Mouse (Mus musculus) midbrain, embryonic 12.5 days (tissue): ENCODE results near the gene Tox3. TPM values are rescaled to one million over a fixed set of nuclear protein-coding genes. Genes with fewer than 3 reads are reported as not detected.

ENCODE experiments used
- ATAC-seq: fragments of 200-750 bp; cut with Nextera tagmentation; 2 replicates; pipeline ENCODE4 v1.8.0; 2017; ENCODE audit warnings: low read depth, moderate TSS enrichment, moderate library complexity; ENCODE audit not compliant: low FRiP score
- H3K27ac ChIP-seq: fragments of 300-500 bp; sonication (generic); replicated peaks from 2 replicates; pipeline ENCODE4 v1.5.1; 2016; ENCODE audit warnings: mild to moderate bottlenecking
- H3K27me3 ChIP-seq: fragments of 300-500 bp; sonication (generic); 2 replicates; pipeline ENCODE4 v1.6.1; 2016; ENCODE audit warnings: mild to moderate bottlenecking
- H3K36me3 ChIP-seq: fragments of 300-500 bp; sonication (generic); 2 replicates; pipeline ENCODE4 v1.6.1; 2016
- H3K4me1 ChIP-seq: fragments of 300-500 bp; sonication (generic); 2 replicates; pipeline ENCODE4 v1.6.1; 2016
- H3K4me2 ChIP-seq: fragments of 300-500 bp; sonication (generic); replicated peaks from 2 replicates; pipeline ENCODE4 v1.6.1; 2016; ENCODE audit warnings: mild to moderate bottlenecking, moderate library complexity
- H3K4me3 ChIP-seq: fragments of 300-500 bp; sonication (generic); 2 replicates; pipeline ENCODE4 v1.5.1; 2016; ENCODE audit warnings: mild to moderate bottlenecking
- H3K9ac ChIP-seq: fragments of 300-500 bp; sonication (generic); replicated peaks from 2 replicates; pipeline ENCODE4 v1.6.1; 2016; ENCODE audit warnings: mild to moderate bottlenecking, moderate library complexity
- H3K9me3 ChIP-seq: fragments of 300-500 bp; sonication (generic); 2 replicates; pipeline ENCODE4 v1.6.1; 2016; ENCODE audit warnings: mild to moderate bottlenecking
- WGBS: fragments of 180-500 bp; shearing (Covaris S2); methylation state at CpG from one replicate; pipeline ENCODE4 v1.1.7; 2016; 5-methylcytosine and 5-hydroxymethylcytosine counted together
- polyA plus RNA-seq: library from polyadenylated mRNA; unstranded; fragments of >200 nt; fragmentation: Nextera tagmentation; extraction: Ambion mirVana; gene quantifications from 2 replicates; pipeline ENCODE4 v1.2.1, GENCODE M21; 2016

Tox3 gene
- 61.5 and 69.7 TPM in 2 replicates for polyA plus RNA-seq

DNA sequence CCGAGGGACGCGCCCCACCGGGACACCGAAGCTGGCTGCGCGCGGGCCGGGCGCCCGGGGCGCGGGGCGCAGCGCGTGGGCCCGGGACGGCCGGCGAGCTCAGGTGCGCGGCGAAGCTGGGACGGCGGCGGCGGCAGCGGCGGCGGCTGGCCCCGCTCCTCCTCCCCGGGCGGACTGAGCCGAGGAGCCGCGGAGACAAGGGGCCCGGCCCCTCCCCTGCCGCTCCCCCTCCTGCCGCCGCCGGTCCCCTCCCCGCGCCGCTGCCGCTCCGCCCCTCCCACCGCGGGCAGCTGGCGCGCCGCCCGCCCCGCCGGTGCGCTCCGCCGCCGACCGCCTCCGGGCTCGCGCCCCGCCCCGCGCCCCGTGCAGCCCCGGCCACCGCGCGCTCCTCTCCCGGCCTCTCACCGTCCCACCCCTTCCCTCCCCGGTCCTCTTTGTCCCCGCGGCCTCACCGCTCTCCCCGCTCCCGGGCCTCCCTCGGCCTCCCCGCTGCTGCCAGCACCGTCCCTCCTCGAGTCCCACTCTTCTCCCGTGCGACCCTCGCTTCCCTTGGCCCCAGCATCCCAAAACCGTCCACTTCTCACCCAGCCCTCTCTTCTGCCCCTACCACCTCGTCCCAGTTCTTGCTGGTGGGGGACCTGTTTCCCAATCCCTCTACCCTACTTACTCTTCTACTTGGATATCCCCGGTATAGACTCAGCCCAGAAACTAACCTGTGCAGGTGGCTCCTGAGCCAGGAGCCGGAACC lies at the start of gene Tox3:
Tox3 (minus strand) TSS at position 166 of the 748 bp plus-strand sequence.
- peaks cover 4% of the 10 kb centered on the region; the same call in 1 of the 2 replicates for H3K27me3 ChIP-seq
- WGBS: 4% methylated on average over 25 of the region's 89 CpGs

DNA sequence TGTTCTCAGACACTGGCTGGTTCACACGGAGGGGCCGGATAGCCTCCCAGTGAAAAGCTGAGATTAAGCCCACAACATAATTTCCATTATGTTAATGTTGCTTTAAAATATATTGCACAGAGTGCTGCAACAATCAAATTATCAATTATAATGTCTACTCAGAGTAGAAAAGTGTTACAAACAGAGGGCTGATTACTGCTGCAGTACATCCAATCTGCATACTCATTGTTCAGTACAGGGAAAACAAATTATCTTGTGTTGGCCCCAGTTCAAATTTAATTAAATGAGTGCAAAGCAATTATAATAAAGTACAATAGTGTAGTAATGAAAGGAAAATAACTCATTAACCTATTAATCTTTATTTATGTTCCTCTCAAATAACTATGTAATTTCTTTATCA lies 44.5 kb upstream of the Tox3 start:
- Histone ChIP-seq H3K27ac (no peak overlapping the region), H3K36me3 (no peaks in the 10 kb centered on the region), H3K4me3 (no peak overlapping the region), H3K9ac (no peak overlapping the region), H3K27me3 (no peaks in the 10 kb centered on the region), H3K4me1 (peaks cover 5% of the 10 kb centered on the region; the same call in 1 of the 2 replicates), H3K9me3 (no peaks in the 10 kb centered on the region), H3K4me2 (no peak overlapping the region)
- 0 out of 2 replicates have a peak, but pooled peaks have one; percentile 4 for ATAC-seq
- WGBS: 67% methylated on average over 2 of the region's 2 CpGs

More for the DNA sequence above, at the start of gene Tox3:
- Histone ChIP-seq H3K36me3 (peaks cover 2% of the 10 kb centered on the region; the same call in 1 of the 2 replicates), H3K4me1 (peaks cover 40% of the 10 kb centered on the region), H3K27ac (peak within 1 kb of the TSS; percentile 99), H3K9ac (peak within 1 kb of the TSS; percentile 99), H3K4me3 (peak within 1 kb of the TSS; percentile 96), H3K9me3 (no peaks in the 10 kb centered on the region), H3K4me2 (peak within 1 kb of the TSS; percentile 60)
- peak; percentile 82 for ATAC-seq

- no peaks in the 10 kb centered on the region for H3K36me3 ChIP-seq
- no peak overlapping the region for H3K4me3 ChIP-seq
- no peak overlapping the region for H3K4me2 ChIP-seq
- H3K9me3 ChIP-seq: no peaks in the 10 kb centered on the region
- H3K27me3 ChIP-seq: no peaks in the 10 kb centered on the region
- H3K27ac ChIP-seq: no peak overlapping the region
- H3K4me1 ChIP-seq: peaks cover 5% of the 10 kb centered on the region; the same call in 1 of the 2 replicates
- 77% methylated on average over 3 of the region's 3 CpGs for WGBS
- no peak for ATAC-seq
- no peak overlapping the region for H3K9ac ChIP-seq
Measured at GRCm38 (mm10) chr8:90391483-90392074, 43.4 kb upstream of the Tox3 start.

- peaks cover 5% of the 10 kb centered on the region; the same call in 1 of the 2 replicates for H3K4me1 ChIP-seq
- H3K4me3 ChIP-seq: no peak overlapping the region
- H3K9me3 ChIP-seq: no peaks in the 10 kb centered on the region
- 96% methylated on average over 1 of the region's 1 CpGs for WGBS
- no peaks in the 10 kb centered on the region for H3K27me3 ChIP-seq
- H3K4me2 ChIP-seq: no peak overlapping the region
- no peak overlapping the region for H3K9ac ChIP-seq
- H3K36me3 ChIP-seq: no peaks in the 10 kb centered on the region
- no peak overlapping the region for H3K27ac ChIP-seq
- no peak for ATAC-seq
Measured at GRCm38 (mm10) chr8:90390827-90391226, 42.7 kb upstream of the Tox3 start.

DNA sequence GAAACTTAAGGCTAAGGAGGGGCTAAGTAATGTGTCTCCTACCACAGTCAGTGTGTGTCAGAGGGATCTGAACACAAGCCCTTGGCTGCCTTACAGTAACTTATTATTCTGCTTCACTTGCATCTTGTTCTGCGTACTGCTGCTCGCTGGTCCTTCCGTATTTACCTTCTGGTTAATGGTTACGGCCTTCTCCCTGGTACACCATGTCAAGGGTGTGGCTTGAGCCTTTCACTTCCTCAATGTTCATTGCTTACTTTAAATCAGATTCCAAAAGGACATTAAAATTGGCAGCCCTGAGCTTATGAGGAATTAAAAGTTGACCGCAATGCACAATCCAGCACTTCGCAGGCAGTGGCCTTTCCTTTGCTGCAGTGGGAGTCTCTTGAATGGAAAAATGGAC lies 30.9 kb upstream of the Tox3 start:
- Histone ChIP-seq H3K4me1 (no peaks in the 10 kb centered on the region), H3K27ac (no peak overlapping the region), H3K4me2 (no peak overlapping the region), H3K27me3 (no peaks in the 10 kb centered on the region), H3K9me3 (no peaks in the 10 kb centered on the region), H3K9ac (no peak overlapping the region), H3K36me3 (no peaks in the 10 kb centered on the region), H3K4me3 (no peak overlapping the region)
- ATAC-seq: no peak
- WGBS: 92% methylated on average over 6 of the region's 6 CpGs

- H3K27me3 ChIP-seq: no peaks in the 10 kb centered on the region
- WGBS: 98% methylated on average over 3 of the region's 3 CpGs
- no peak for ATAC-seq
Measured at GRCm38 (mm10) chr8:90378036-90378435, 29.9 kb upstream of the Tox3 start.

DNA sequence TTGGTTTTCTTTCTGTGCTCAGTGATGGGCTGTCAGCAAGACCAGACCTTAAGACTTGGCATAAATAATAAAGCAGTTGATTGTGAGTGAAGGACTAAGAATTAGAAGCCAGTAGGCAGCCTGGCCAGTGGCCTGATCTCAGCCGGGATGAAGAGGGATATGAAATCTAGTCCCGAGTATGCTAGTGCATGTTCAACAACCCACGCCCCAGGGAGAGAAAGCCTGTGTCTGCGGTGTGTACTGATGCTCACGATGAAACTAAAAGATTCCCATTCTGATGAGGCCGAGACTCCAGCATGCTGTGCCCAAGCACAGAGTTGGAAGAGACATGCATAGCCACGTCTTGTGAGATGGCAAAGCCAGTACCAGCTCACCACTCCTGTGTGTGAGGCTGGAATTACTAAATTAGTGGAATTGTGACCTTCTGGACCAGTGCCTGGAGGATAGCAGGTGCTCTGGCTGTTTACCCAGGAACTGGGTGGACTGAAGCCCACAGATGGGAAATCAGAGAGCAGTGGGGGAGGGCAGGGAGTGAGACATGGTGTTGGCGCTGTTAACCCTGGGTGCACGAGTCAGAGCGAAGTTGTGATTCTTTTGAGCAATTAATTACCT lies 23.6 kb upstream of the Tox3 start:
- no peak overlapping the region for H3K27ac ChIP-seq
- no peak for ATAC-seq
- H3K9me3 ChIP-seq: no peaks in the 10 kb centered on the region
- H3K36me3 ChIP-seq: no peaks in the 10 kb centered on the region
- H3K4me1 ChIP-seq: no peaks in the 10 kb centered on the region
- H3K4me3 ChIP-seq: no peak overlapping the region
- no peak overlapping the region for H3K4me2 ChIP-seq
- no peaks in the 10 kb centered on the region for H3K27me3 ChIP-seq
- H3K9ac ChIP-seq: no peak overlapping the region
- 81% methylated on average over 10 of the region's 10 CpGs for WGBS

More at GRCm38 (mm10) chr8:90378036-90378435, 29.9 kb upstream of the Tox3 start:
- H3K36me3 ChIP-seq: no peaks in the 10 kb centered on the region
- H3K4me2 ChIP-seq: no peak overlapping the region
- no peaks in the 10 kb centered on the region for H3K9me3 ChIP-seq
- H3K4me3 ChIP-seq: no peak overlapping the region
- H3K27ac ChIP-seq: no peak overlapping the region
- no peaks in the 10 kb centered on the region for H3K4me1 ChIP-seq
- H3K9ac ChIP-seq: no peak overlapping the region

DNA sequence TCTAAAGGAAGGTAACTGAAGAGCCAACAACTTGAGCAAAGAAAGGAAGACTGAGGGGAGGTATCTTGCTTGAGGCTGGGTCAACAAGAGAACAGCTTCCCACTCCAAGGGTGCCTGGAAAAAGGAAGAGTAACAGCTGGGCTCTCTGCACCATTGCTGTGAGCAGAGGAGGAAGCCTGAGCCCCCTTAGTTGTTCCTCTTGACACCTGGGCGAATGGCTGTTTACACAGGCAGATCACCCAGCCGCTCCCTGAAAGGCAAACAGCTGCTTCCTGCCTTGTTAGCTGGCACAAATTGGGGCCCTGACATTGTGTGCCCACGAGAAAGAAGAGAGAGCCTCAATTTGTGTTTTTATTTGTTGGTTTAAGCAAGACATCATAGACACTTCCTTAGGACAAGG lies 21.7 kb upstream of the Tox3 start:
- 56% methylated on average over 3 of the region's 3 CpGs for WGBS
- no peak overlapping the region for H3K27ac ChIP-seq
- no peak overlapping the region for H3K4me3 ChIP-seq
- no peaks in the 10 kb centered on the region for H3K27me3 ChIP-seq
- H3K9me3 ChIP-seq: no peaks in the 10 kb centered on the region
- no peaks in the 10 kb centered on the region for H3K4me1 ChIP-seq
- H3K9ac ChIP-seq: no peak overlapping the region
- ATAC-seq: no peak
- no peaks in the 10 kb centered on the region for H3K36me3 ChIP-seq
- H3K4me2 ChIP-seq: no peak overlapping the region

DNA sequence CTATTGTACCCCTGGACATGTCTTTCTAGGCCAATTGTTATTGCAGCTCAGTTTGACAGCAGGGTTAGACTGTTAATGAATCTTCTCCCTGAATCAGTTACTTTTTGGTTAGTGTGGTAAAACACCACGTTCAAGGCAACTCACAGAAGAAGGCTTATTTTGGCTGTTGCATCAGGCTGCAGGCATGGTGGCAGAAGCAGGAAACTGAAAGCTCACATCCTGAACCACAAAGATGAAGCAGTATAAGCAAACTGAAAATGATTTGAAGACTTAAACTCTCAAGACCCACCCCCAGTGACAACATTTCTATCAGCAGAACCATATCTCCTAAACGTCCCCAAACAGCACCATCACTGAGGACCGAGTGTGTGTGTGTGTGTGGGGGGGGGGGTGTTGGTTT lies 8.6 kb upstream of the Tox3 start:
- no peaks in the 10 kb centered on the region for H3K36me3 ChIP-seq
- no peak overlapping the region for H3K27ac ChIP-seq
- H3K27me3 ChIP-seq: no peaks in the 10 kb centered on the region
- H3K9ac ChIP-seq: no peak overlapping the region
- no peaks in the 10 kb centered on the region for H3K9me3 ChIP-seq
- no peak overlapping the region for H3K4me3 ChIP-seq
- peaks cover 11% of the 10 kb centered on the region for H3K4me1 ChIP-seq
- WGBS: 89% methylated on average over 3 of the region's 3 CpGs
- no peak overlapping the region for H3K4me2 ChIP-seq
- ATAC-seq: no peak

GRCm38 (mm10) chr8:90354782-90355181 lies 6.6 kb upstream of the Tox3 start:
- Histone ChIP-seq H3K4me2 (no peak overlapping the region), H3K9me3 (no peaks in the 10 kb centered on the region), H3K27me3 (peaks cover 4% of the 10 kb centered on the region; the same call in 1 of the 2 replicates), H3K9ac (no peak overlapping the region), H3K27ac (no peak overlapping the region), H3K4me3 (no peak overlapping the region), H3K4me1 (peaks cover 18% of the 10 kb centered on the region), H3K36me3 (no peaks in the 10 kb centered on the region)
- no peak for ATAC-seq
- 87% methylated on average over 3 of the region's 3 CpGs for WGBS

- Histone ChIP-seq H3K27me3 (peaks cover 4% of the 10 kb centered on the region; the same call in 1 of the 2 replicates), H3K4me1 (peaks cover 26% of the 10 kb centered on the region), H3K27ac (no peak overlapping the region), H3K9me3 (no peaks in the 10 kb centered on the region), H3K4me3 (no peak overlapping the region), H3K9ac (no peak overlapping the region), H3K4me2 (no peak overlapping the region; the same call in 1 of the 2 replicates), H3K36me3 (no peaks in the 10 kb centered on the region)
- ATAC-seq: no peak
- 18% methylated on average over 16 of the region's 16 CpGs for WGBS
Measured at GRCm38 (mm10) chr8:90353960-90354540, 5.9 kb upstream of the Tox3 start.

GRCm38 (mm10) chr8:90353499-90353898 lies 5.4 kb upstream of the Tox3 start:
- no peak for ATAC-seq
- Histone ChIP-seq H3K27me3 (peaks cover 4% of the 10 kb centered on the region; the same call in 1 of the 2 replicates), H3K27ac (no peak overlapping the region), H3K4me2 (no peak overlapping the region), H3K9ac (no peak overlapping the region), H3K4me1 (peaks cover 31% of the 10 kb centered on the region), H3K36me3 (no peaks in the 10 kb centered on the region), H3K4me3 (no peak overlapping the region), H3K9me3 (no peaks in the 10 kb centered on the region)
- WGBS: 18% methylated on average over 2 of the region's 2 CpGs
